11 mouse cellular contexts compared by ENCODE assay signal in the genomic region with DNA sequence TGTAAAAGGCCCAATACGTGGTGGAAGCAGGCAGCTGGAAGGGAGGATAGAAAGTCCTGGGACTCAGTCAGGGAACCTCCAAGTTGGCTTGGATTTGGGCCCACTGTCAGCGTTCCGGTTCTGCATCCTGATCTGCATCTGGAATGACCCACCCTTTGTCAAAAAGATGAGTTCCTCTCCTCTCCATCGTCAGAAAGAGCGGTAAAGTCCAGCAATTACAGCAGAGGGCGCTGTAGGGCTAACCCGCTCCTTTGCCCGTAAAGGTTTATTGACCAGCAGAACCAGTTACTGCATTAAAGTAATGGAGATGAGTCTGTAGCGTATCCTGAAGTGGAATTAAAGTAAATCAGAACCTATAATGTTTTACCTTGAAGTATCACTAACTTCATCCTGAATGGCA. TPM values are rescaled to one million over a fixed set of nuclear protein-coding genes. Genes with fewer than 3 reads are reported as not detected.
DNase-seq lines count a peak whose midpoint lies in the region; ATAC-seq and TF ChIP-seq lines count a peak whose summit lies in the region.
"Had no signal": no experiment of that assay in that cellular context is flagged by ENCODE, and none has a peak within 500 bp of the region (broad histone marks: within the 10 kb centered on the region; RNA-seq: fewer than 3 reads in every experiment).

No protein-coding gene starts in this region.

- 15% methylated on average over 9 of the region's 9 CpGs for WGBS in intestine, embryonic 14.5 days
- 14% methylated on average over 9 of the region's 9 CpGs for WGBS in intestine, embryonic 16.5 days

- no peak overlapping the region for H3K4me2 ChIP-seq in intestine, embryonic 14.5 days (ENCODE audit: low read length)
- no peak overlapping the region for H3K4me2 ChIP-seq in intestine, embryonic 16.5 days (ENCODE audit: low read depth, low read length)
- H3K4me2 ChIP-seq: embryonic facial prominence, embryonic 15.5 days; limb, embryonic 13.5 days had no signal

- H3K36me3 ChIP-seq in intestine, embryonic 14.5 days (ENCODE audit: control insufficient read depth, insufficient read depth, low read length): no peaks in the 10 kb centered on the region
- no peaks in the 10 kb centered on the region for H3K36me3 ChIP-seq in intestine, embryonic 16.5 days (ENCODE audit: control insufficient read depth, insufficient read depth, low read length)
- H3K36me3 ChIP-seq: embryonic facial prominence, embryonic 15.5 days; limb, embryonic 13.5 days had no signal

- H3K27ac ChIP-seq in intestine, embryonic 14.5 days (ENCODE audit: low read depth): no peak overlapping the region
- no peak overlapping the region for H3K27ac ChIP-seq in intestine, embryonic 16.5 days (ENCODE audit: low read length)
- H3K27ac ChIP-seq in layer of hippocampus, adult 2 months: no peak overlapping the region
- H3K27ac ChIP-seq: embryonic facial prominence, embryonic 15.5 days; limb, embryonic 13.5 days had no signal

- H3K9ac ChIP-seq in intestine, embryonic 14.5 days (ENCODE audit: low read length): no peak overlapping the region
- no peak overlapping the region for H3K9ac ChIP-seq in intestine, embryonic 16.5 days (ENCODE audit: low read depth, low read length)
- H3K9ac ChIP-seq: embryonic facial prominence, embryonic 15.5 days; limb, embryonic 13.5 days had no signal

- H3K4me3 ChIP-seq in intestine, embryonic 14.5 days (ENCODE audit: low read depth, low read length): no peak overlapping the region
- no peak overlapping the region for H3K4me3 ChIP-seq in intestine, embryonic 16.5 days (ENCODE audit: low read length)
- H3K4me3 ChIP-seq in layer of hippocampus, adult 2 months: no peak overlapping the region
- H3K4me3 ChIP-seq: embryonic facial prominence, embryonic 15.5 days; limb, embryonic 13.5 days had no signal

- H3K4me1 ChIP-seq in intestine, embryonic 14.5 days (replicated peaks; ENCODE audit: control insufficient read depth, insufficient read depth, low read length): no peaks in the 10 kb centered on the region
- H3K4me1 ChIP-seq in intestine, embryonic 16.5 days (ENCODE audit: control insufficient read depth, insufficient read depth, low read length): no peaks in the 10 kb centered on the region
- H3K4me1 ChIP-seq: embryonic facial prominence, embryonic 15.5 days; limb, embryonic 13.5 days had no signal

- TF ChIP-seq CTCF in layer of hippocampus, adult 2 months (conservative IDR thresholded peaks at IDR 0.05): peak; percentile 85

- H3K27me3 ChIP-seq in intestine, embryonic 14.5 days (replicated peaks; ENCODE audit: control insufficient read depth, insufficient read depth, low read length): no peaks in the 10 kb centered on the region
- H3K27me3 ChIP-seq in intestine, embryonic 16.5 days (replicated peaks; ENCODE audit: control insufficient read depth, insufficient read depth, low read length): no peaks in the 10 kb centered on the region; the same call in 1 of the 2 replicates

- DNase-seq in intestine, embryonic 14.5 days (ENCODE audit: low spot score): peak; percentile 77
- peak; percentile 44 for DNase-seq in CD4-positive helper T cell, adult 2 months (ENCODE audit: low read depth, low spot score)
- peak; percentile 82 for DNase-seq in ZHBTc4 (ENCODE audit: low read depth, low spot score)
- DNase-seq in embryo, embryonic 10.5 days (ENCODE audit: low spot score): peak; percentile 79
- DNase-seq in layer of hippocampus, adult 2 months (ENCODE audit: low spot score in 2 of 2): peak; percentile 20 to 65
- peak; percentile 75 for DNase-seq in naive thymus-derived CD4-positive, alpha-beta T cell, adult 2 months (ENCODE audit: low read depth)
- DNase-seq in yolk sac, embryonic 10.5 days (ENCODE audit: low spot score): no peak

- no peak for ATAC-seq in intestine, embryonic 14.5 days (replicated peaks; ENCODE audit: low FRiP score, low TSS enrichment, low read depth)
- ATAC-seq in intestine, embryonic 16.5 days: no peak

- H3K9me3 ChIP-seq in intestine, embryonic 14.5 days (ENCODE audit: control insufficient read depth, low read length): no peaks in the 10 kb centered on the region
- H3K9me3 ChIP-seq in intestine, embryonic 16.5 days (ENCODE audit: control insufficient read depth, low read length): no peaks in the 10 kb centered on the region
- H3K9me3 ChIP-seq: embryonic facial prominence, embryonic 15.5 days; limb, embryonic 13.5 days had no signal

RNA-seq across cellular contexts. Expression of a gene that starts 7.5 kb away (rescaled TPM):
- polyA plus RNA-seq in intestine, embryonic 14.5 days (2014; fragmentation: Nextera tagmentation; extraction: Ambion mirVana): 1,263 and 1,282 TPM in 2 replicates
- polyA plus RNA-seq in intestine, embryonic 16.5 days (2015; fragmentation: Nextera tagmentation; extraction: Ambion mirVana): 689 and 790 TPM in 2 replicates
- total RNA-seq in layer of hippocampus, adult 2 months (2021): 100 to 1,000 TPM; 183 to 184 TPM

RNA-seq across cellular contexts. Expression of a gene that starts 23.3 kb away (rescaled TPM):
- 1.5 and 2.1 TPM in 2 replicates for polyA plus RNA-seq in intestine, embryonic 14.5 days (2014; fragmentation: Nextera tagmentation; extraction: Ambion mirVana)
- 0.83 and 1.9 TPM in 2 replicates for polyA plus RNA-seq in intestine, embryonic 16.5 days (2015; fragmentation: Nextera tagmentation; extraction: Ambion mirVana)
- total RNA-seq in layer of hippocampus, adult 2 months (2021): 1 to 10 TPM; 4.1 TPM

RNA-seq across cellular contexts. Expression of a gene that starts 32.9 kb away (rescaled TPM):
- 0.15 and 0.19 TPM in 2 replicates for polyA plus RNA-seq in intestine, embryonic 14.5 days (2014; fragmentation: Nextera tagmentation; extraction: Ambion mirVana)
- not detected in 2 replicates for polyA plus RNA-seq in intestine, embryonic 16.5 days (2015; fragmentation: Nextera tagmentation; extraction: Ambion mirVana)
- total RNA-seq in layer of hippocampus, adult 2 months (2021): not detected
- polyA plus RNA-seq: limb, embryonic 13.5 days; stomach, embryonic 16.5 days had no signal
